Mouse (Mus musculus): ENCODE data around the gene Arhgap15.

Arhgap15 gene

DNA sequence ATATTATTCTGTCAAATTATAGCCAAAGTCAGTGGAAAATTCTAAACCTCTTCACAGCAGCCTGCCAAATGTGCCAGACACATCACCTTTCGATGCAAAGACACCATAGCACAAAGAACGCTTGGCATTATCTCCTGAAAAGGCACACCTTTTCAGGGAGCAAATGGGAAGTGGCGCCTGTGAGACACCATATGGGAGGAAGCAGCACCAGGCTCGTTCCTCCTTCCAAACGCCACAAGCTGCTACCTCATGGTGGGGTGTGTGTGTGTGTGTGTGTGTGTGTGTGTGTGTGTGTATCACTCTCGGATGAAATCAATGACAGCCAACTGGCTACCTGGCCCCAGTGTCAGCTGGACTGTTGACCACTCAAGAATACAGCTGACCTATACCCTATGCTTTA lies 551.8 kb downstream of the Arhgap15 start:
- DNase-seq (ENCODE audit: low read depth, low spot score), result no peak

DNA sequence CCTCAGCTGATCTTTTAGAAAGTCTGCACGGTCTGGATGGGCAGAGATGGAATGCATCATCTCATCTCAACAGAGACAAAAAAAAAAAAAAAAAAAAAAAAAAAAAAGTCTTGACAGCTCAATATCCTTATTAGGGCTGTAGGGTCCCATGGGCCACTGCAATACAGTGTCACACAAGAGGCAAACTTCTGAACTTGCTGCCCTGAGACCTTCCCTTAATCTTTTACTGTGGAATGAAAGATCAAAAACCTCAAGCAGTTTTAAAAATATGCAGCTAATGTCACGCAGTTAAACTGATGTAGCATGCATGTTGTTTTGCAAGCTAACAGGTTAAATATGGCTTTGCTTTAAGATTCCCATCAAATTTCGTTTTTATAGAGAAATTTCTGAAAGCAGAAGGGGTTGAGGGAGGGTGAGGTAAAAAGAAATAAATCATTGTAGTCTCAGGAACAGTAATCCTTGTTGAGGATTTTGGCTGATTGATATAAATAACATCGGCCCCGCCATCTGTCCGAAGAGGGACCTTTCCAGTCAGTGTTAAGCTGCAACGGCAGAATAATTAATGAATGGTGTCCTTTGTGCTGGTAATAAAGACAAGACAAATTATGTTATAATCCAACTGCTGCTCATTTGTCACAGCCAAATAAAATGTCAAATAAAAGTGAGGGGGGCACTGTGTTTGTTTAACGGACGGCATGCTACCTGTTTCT lies 555.8 kb downstream of the Arhgap15 start:
- no peak for DNase-seq (ENCODE audit: low read depth, low spot score)

DNA sequence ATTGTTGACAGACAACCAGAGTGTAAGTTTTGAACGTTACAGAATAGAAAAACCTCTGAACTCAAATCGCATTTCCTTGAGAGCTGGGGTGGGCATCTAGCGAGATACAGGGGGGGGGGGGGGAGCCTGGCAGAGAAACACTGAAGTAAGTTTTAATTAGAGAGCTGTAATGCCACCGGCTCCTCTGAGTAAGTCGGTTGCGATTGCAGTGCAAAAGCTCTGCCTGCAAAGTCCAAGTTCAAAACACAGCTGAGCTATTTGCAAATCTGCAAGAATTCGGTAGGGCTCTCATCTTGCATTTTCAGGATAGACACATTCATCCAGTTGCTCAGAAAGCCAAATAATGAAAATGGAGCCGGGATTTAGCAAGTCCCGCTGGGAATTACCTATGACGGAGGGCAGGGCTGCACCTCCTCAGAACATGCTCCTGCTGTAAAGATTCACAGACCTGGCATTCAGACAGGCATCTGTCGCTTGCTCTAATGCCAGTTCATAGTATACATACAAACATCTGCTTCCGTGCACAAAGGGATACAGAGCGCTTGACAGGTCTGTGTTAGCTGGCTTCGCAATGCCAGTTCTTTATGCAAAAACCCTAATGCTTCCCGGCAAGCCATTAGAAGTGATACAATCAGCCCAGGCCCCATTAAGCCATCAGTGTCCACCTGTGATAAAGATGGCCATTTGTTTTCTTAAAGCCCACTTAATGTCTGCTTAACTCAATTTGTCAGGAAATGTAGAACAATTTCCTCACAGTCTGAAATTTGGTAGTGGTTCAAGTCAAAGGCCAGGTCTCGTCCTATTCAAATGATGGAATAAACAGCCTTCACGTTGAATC lies 556.6 kb downstream of the Arhgap15 start:
- no peak for DNase-seq (ENCODE audit: low read depth, low spot score)

DNA sequence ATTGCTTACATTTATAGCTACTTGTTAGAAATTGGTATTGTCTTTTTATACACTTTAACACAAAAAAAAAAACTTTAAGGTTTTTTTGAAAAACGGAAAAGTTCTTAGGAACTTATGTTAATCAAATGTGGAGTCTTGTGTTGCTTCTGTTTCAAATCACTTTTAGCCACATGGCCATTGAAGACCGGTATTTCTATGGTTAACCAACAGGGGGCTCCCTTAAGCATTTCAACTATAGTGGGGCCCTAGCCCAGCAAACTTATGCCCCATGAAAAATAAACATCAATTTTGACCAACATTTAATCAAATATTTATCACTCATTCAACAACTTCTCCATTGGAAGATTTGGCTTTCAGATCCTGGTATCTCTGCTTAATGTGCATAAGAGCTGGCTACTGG lies 557.5 kb downstream of the Arhgap15 start:
- DNase-seq (ENCODE audit: low read depth, low spot score), result peak; percentile 6

DNA sequence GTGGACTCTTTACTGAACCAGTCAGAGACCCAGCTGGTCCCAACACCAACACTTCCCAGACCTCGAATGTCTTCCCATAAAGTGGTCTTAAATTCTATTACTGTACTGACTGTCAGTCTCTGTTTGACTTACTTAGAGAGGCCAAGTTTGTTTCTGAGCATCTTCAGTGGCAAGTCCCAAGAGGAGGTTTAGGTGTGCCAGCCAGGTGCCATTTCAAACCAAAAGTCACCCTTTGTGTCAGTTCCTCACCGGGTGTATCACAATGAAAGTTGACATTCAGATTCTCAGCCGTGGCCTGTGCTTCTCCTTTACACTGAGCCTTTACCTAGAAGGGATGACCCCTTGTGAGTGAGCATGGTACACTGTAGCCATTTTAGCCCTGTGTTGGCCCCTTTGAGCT lies 560.5 kb downstream of the Arhgap15 start:
- no peak for DNase-seq (ENCODE audit: low read depth, low spot score)

DNA sequence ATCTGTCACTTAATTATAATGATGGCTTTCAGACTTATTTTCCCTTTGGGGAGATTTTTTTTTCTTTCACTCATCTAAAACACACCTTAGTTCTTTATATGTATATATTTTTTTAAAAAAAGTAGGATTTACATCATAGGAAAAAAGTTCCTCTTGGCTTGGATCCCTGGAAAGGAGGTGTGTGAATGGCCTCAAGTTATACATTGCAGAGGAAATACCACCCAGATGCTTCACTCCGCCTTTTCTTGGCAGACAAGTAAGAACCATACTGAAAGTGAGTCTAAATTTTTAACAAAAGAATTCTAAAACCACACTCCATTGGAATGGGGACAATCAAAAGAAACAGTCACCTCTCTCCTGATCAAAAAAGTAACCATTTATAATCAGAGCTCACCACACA lies 560.9 kb downstream of the Arhgap15 start:
- no peak for DNase-seq (ENCODE audit: low read depth, low spot score)

DNA sequence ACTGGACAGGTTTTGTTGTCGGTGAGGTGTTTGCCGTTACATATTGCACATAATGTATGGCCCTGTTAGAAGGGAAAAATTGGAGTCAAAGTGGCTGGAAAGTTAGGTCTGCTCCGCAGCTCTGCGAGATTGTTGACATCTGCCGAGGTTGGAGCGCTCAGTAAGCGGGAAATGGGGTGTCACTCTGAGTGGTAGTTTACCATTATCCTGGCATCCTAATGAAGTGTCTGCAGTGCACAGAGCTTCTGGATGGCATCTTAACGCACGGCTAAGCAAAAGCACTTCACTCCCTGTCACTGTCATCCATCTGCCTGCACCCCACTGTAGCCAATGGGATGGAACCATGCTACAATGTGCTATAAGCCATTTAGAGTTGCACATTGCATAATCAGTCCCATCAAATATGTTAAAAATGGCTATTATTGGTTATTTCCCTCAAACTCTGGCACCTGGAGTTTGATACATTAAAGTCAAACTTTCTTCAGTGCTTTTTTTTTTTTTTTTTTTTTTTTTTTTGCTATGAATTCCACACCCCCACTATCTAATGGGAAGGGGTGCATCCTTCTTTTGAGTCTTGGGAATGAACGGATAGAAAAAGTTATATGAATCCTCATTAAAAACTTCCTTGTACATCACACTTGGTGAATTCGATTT lies 561.6 kb downstream of the Arhgap15 start:
- no peak for DNase-seq (ENCODE audit: low read depth, low spot score)

DNA sequence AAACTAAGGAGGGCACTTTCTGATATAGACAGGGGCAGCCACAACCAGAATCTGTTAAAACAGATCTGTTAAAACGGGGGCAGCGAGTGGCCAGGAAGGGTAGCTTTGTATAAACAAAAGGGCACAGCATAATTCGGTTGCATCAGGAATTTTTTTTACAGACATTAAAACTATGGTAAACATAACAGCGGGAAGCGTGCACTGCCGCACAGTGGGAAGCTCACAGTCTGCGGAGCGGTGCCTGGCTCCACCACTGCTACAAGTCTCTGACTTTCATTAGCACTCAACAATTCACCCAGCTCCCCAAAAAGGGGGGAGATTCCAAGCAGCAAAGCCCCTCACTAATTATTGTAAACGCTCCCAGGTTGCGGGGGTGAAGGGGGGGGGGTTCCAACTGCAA lies 562.6 kb downstream of the Arhgap15 start:
- no peak for DNase-seq (ENCODE audit: low read depth, low spot score)

DNA sequence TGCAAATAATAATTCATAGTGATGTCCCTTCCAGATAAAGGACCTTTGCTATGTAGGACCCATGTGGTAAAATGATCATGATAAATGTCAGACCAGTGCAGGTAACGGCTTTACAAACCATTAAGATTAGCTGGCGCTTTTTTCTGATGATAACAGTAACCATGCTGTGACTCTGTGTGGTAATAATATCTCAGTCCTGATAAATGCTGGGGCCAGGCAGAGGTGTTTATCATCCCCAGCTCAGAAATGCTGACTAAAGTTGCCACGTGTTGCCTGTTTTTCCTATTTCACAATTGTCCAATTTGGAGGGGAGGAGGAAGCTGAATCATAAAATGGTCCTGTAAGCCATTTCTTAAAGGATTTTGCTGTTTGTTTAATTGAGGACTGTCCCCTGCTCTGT lies 564.9 kb downstream of the Arhgap15 start:
- DNase-seq (ENCODE audit: low read depth, low spot score), result no peak

DNA sequence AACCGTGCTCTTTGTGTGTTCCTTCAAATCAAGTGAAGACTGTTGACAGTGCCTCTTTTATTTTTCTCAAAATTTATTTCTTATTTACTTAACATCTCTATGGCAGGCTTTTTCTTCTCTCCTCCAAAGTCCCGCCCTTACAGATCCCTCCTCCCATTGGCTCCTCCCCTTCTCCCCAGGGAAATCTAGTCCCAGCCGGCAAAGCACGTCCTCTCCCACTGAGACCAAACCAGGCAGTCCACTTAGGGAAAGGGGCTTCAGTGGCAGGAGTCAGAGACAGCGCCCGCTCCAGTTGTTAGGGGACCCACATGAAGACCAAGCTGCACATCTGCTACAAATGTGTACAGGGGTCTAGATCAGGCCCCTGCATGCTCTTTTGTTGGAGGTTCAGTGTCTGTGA lies 569.8 kb downstream of the Arhgap15 start:
- DNase-seq (ENCODE audit: low read depth, low spot score), result peak; percentile 18

DNA sequence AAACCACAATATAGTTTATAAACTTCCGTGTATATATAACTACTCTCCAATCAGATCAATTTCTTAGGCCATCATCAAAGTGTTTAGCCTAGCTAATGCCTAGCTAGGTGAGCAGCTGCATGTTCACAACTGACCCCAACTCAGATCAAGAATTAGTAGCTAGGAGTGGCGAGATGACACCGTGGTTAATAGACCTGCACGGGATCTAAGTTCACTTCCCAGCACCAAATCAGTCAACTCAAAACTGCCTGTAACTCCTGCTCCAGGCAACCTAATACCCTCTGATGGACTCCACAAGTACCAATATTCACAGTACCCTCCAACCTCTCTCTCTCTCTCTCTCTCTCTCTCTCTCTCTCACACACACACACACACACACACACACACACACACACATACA lies 570.9 kb downstream of the Arhgap15 start:
- no peak for DNase-seq (ENCODE audit: low read depth, low spot score)

DNA sequence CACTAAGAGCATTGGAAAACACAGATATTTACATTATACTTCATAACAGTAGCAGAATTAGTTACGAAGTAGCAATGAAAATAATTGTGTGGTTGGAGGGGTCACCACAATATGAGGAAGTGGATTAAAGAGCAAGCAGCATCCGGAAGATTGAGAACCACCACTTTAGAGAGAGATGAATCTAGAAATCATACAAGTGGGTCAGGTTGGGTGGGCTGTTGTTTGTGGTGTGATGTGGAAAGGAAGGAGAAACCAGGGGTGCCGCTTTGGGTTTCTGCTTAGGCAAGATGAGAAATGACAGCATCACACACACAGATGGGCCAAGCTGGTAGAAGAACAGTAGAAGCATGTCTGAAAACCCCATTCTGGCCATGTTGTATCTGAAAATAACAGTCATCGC lies 575.2 kb downstream of the Arhgap15 start:
- DNase-seq (ENCODE audit: low read depth, low spot score), result no peak

DNA sequence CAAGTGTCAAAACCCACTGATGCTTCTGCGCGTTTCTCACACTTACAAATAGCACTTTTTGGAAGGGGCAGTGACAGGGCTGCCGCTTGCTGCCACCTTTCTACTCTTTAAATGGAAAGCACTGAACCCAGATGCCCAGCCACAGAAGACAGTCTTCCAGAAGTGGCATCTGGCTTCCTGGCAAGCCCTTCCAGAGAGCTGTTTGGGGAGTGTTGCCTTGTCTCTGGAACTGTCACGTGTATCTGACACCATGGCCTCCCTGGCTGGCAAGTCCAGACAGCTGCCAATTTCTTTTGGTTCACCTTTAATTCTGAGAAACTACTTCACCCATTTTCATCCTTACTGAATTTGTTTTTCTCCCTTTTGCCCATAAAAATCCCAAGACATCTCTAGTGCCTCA lies 584.7 kb downstream of the Arhgap15 start:
- DNase-seq (ENCODE audit: low read depth, low spot score), result no peak

DNA sequence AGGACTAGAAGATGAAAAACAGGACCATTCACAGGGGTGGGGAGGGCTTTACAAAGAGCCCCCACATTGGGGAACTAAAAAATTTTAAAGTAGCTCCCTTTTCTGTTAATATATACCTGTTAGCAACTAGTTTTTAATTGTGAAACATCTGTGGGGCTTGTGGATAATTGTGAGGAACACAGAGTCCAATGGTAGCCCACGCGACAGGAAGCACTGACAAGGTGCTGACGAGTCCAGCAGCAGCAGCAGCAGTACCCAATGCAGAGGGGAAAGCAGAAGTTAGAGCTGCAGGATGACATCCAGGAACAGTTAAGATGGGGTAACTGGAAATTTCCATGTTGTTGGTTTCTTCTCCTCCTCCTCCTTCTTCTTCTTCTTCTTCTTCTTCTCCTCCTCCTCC lies 585.4 kb downstream of the Arhgap15 start:
- DNase-seq (ENCODE audit: low read depth, low spot score), result no peak

DNA sequence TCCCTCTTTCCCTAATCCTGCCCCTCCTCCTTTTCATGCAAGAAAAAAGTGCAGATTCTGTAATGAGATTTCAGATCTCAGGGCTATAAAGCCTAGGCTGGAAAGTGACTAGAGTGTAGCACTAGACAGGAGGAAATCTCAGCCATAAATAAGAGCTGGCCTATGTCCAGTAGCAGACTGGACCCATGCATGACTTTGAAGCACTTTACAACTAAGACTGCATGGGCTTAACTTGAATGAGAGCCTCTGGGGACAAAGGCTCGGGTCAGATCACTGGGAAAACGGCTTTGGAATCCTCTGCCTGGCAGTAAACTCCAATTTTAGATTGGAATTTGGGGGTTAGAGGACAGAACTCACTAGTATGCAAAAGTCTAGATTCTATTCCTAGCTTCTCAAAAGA lies 585.9 kb downstream of the Arhgap15 start:
- no peak for DNase-seq (ENCODE audit: low read depth, low spot score)

DNA sequence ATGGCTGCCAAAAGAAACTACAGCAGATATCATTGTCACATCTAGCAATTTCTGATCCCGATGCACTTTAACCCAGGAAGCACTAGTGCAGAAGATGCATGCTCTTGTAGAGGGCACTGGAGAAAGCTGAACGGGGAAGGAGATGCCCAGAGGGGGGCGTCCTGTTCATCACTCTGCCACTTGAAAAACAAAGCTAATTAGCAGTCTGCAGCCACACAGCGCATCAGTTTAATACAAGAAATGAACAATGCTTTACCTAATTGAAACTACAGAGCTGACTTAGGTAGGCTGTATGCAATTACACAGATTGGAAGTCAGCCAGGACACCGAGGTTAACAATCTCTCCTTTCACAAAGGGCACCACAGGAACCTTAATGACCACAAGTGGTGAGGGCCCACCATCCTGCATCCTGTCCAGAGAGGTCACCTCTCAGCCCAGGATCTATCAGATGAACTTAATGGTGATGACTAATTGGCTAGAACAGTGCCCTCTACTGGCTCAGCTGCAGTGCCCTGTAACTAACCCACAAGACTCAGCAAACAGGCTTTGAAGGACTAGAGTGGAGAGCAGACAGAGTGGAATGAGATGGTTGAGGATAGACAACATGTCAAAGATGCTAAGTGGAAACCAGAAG lies 588.2 kb downstream of the Arhgap15 start:
- DNase-seq (ENCODE audit: low read depth, low spot score), result peak; percentile 40

DNA sequence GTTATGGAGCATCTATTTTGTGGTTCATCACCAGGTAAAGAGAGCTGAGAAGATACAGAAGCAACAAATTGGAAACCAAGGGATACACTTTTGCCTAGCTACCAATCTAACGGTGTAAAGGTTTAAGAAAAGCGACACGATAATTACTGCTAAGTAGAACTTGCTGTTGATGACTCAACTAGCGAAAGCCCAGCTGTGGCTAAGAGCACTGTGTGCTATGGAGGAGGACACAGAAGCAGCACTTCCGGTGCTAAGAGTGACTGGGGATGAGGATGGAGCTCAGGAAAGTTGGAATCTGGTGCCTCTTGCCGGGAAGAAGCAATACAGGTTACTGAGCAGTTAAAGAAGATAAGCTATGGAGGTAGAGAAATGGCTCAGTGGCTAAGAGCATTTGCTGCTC lies 589.8 kb downstream of the Arhgap15 start:
- no peak for DNase-seq (ENCODE audit: low read depth, low spot score)

DNA sequence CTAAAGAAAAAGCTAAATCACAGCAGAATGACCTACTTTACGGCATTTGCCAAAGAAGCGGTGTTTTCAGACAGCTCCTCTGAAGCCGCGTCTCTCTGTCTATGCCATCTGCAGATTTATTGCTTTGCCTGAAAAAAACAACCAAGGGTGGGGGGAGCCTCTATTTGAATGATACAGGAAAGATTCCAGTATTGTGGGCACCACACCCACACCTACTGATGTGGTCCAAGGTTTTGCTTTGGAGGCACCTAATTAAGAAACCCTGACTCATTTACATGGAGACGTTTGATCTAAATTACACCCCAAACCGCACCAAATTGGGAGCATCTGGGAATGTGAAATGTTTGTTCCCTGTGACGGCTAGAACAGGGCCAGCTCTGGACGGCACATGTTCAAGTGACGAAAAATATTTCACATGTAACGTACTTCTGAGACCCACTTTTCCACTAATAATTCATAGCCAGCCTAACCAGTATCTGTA lies 592.5 kb downstream of the Arhgap15 start:
- DNase-seq (ENCODE audit: low read depth, low spot score), result peak; percentile 9

DNA sequence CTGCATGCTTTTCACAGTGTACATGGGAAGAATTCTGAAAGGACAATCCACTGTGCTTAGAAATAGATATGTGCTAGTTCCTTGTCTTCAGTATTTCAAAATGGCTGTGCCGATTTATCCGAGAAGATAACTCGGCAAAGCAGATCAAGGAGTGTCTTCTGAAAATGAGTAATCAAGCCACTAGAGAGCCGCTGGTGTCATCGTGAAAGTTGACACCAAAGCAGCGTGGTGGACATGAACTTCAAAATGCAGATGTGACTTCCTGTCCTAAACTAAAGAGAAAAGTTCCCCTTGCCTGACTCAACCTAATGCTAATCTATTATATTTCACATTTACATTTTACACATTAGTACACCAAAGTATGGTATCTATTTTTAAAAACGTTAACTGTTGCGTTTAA lies 596.2 kb downstream of the Arhgap15 start:
- DNase-seq (ENCODE audit: low read depth, low spot score), result no peak

DNA sequence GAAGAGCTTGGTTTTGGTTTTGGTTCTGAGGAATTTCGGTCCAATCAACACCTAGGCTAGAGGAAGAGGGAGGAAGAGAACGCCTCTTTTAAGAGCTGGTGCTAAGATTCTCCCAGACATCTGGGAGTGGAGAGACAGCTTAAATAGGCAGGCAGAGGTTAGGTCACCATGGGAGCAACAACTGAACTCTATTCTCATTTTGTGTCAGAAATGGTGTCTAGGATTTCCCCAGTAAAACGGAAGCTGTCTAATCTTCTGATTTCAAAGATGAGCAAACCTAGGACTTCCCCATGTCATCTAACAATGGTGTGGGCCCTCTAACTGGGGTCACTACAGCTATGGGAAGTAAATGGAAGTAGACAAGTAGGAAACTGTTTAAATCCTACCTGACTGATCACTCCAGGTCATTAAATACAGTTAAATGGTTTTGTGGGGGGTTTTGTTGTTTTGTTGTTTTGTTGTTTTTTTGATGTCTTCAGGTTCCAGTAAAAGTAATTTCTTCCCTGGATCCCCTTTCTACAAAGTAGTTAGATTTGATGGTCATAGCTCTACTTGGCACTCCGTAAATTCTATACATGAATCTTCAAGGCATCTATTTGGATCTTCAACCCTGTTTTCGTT lies 596.8 kb downstream of the Arhgap15 start:
- DNase-seq (ENCODE audit: low read depth, low spot score), result no peak

DNA sequence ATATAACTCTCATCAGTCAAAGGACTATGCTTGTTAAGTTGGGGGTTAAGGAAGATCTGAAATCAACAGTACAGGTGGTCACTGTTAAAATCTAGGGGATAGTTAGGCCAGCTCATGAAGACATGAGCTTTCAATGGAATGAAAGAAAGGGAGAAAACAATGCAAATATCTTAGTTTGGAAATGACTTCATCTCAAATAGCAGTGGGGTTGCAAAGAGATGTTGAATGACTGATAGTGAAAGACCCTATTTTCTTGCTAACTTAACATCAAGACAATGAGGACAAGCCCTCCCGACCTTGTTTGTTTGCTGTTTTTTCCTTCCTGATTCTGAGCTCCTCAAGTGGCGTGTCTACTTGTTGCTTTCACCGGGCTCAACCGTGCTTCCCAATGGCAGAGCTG lies 597.6 kb downstream of the Arhgap15 start:
- no peak for DNase-seq (ENCODE audit: low read depth, low spot score)

DNA sequence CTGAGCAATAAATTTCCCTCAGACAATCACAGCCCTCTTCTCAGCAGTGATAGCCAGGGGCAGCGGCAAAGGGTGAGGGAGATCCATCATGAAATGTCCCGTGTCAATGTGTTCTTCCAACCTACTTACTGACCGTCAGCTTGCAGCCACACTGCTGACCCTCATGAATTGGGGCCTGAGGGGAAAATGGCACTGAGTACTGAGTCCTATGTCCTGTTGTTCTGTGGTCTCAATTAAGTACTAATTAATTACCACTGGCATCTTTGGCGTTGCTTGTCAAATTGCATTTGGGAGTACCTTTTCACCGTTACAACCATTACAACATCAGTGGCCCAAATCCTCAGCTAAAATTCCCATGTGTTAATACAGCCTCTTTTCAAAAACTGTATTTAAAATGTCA lies 599.2 kb downstream of the Arhgap15 start:
- DNase-seq (ENCODE audit: low read depth, low spot score), result no peak
